Mouse (Mus musculus): ENCODE data around the gene Tex22. TPM values are rescaled to one million over a fixed set of nuclear protein-coding genes. Genes with fewer than 3 reads are reported as not detected.

Gene Tex22
- polyA plus RNA-seq, 1 experiment from 2014 or later = not detected

DNA sequence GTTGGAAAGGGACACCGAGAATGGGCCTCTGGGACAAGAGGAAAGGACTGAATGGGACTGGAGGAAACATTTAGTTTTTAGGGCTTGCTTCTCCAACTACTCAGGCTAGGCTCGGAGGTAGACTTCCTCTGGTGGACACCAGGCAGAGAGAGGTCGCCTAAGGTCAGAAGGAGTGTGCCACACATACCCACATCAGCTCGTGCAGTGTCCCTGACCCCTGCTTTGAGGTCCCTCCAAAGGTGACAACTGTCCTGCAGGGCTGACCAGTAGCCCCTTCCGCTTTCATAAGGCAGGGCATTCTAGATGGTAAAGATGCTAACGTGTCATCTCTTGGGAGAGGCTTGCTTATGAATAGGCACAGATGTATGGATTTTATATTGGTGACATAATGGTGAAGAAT lies 1.2 kb downstream of the Tex22 start:
- H3K27ac ChIP-seq (replicated peaks; ENCODE audit: low read depth, low read length) = no peak overlapping the region
- WGBS = 57% methylated on average over 6 of the region's 6 CpGs

DNA sequence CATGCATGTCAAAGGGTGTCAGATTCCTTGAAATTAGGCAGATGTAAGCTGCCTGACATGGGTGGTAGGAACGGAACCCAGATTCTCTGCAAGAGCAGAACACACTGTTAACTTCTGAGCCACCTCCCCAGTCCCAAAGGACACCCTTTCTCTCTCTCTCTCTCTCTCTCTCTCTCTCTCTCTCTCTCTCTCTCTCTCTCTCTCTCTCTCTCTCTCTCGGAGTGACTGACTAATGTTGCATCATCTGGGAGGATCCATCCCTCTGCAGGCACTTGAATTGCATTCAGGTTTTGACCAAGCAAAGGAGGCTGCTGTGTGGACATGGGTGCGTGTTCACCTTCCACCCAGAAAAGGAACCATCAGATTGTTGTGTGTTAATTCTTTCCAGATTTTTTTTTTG lies 13.0 kb downstream of the Tex22 start:
- no peaks in the 10 kb centered on the region for H3K9me3 ChIP-seq (replicated peaks; ENCODE audit: control insufficient read depth, low read length)
- no peak for ATAC-seq (replicated peaks; ENCODE audit: insufficient number of reproducible peaks, low FRiP score, low TSS enrichment, low read depth)
- WGBS = 76% methylated on average over 3 of the region's 3 CpGs
- H3K27me3 ChIP-seq (ENCODE audit: control insufficient read depth, insufficient read depth, low read length) = no peaks in the 10 kb centered on the region
- H3K4me2 ChIP-seq (ENCODE audit: low read depth, low read length) = no peak overlapping the region
- H3K27ac ChIP-seq (replicated peaks; ENCODE audit: low read depth, low read length) = no peak overlapping the region
- H3K4me1 ChIP-seq (ENCODE audit: control insufficient read depth, insufficient read depth, low read length) = no peaks in the 10 kb centered on the region
- no peak overlapping the region for H3K4me3 ChIP-seq (ENCODE audit: low read depth, low read length)
- no peaks in the 10 kb centered on the region for H3K36me3 ChIP-seq (replicated peaks; ENCODE audit: control insufficient read depth, insufficient read depth, low read depth, low read length)
- no peak for DNase-seq (ENCODE audit: low spot score)
- H3K9ac ChIP-seq (replicated peaks; ENCODE audit: low read length) = no peak overlapping the region

More for the DNA sequence above, 1.2 kb downstream of the Tex22 start:
- DNase-seq (ENCODE audit: low spot score) (no peak), ATAC-seq (replicated peaks; ENCODE audit: insufficient number of reproducible peaks, low FRiP score, low TSS enrichment, low read depth) (no peak)
- H3K9ac ChIP-seq (replicated peaks; ENCODE audit: low read length) = no peak overlapping the region
- no peak overlapping the region for H3K4me3 ChIP-seq (ENCODE audit: low read depth, low read length)
- no peaks in the 10 kb centered on the region for H3K27me3 ChIP-seq (ENCODE audit: control insufficient read depth, insufficient read depth, low read length)
- no peaks in the 10 kb centered on the region for H3K4me1 ChIP-seq (ENCODE audit: control insufficient read depth, insufficient read depth, low read length)
- peak overlapping the region; percentile 80; the same call in 1 of the 2 replicates for H3K4me2 ChIP-seq (ENCODE audit: low read depth, low read length)
- H3K9me3 ChIP-seq (replicated peaks; ENCODE audit: control insufficient read depth, low read length) = no peaks in the 10 kb centered on the region
- no peaks in the 10 kb centered on the region for H3K36me3 ChIP-seq (replicated peaks; ENCODE audit: control insufficient read depth, insufficient read depth, low read depth, low read length)

DNA sequence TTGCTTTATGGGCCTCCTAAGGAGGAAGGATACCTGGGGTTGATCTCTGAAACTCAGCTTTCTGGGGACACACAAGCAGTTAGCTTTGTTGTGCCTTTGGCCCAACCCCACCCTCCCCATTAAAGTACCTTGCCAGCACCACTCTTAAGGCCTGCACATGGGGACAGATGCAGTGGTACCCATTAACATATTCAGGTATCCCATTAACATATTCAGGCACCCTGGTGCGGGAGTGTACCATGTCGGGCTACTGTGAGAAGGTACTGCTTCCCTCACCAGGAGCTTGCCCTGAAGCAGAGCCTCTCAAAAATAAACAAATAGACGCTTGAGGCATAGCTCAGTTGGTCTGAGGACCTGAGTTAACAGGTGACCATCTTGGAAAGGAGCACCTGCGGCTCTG lies 13.7 kb downstream of the Tex22 start:
- no peaks in the 10 kb centered on the region for H3K27me3 ChIP-seq (ENCODE audit: control insufficient read depth, insufficient read depth, low read length)
- H3K9ac ChIP-seq (replicated peaks; ENCODE audit: low read length) = no peak overlapping the region
- H3K4me2 ChIP-seq (ENCODE audit: low read depth, low read length) = no peak overlapping the region
- H3K36me3 ChIP-seq (replicated peaks; ENCODE audit: control insufficient read depth, insufficient read depth, low read depth, low read length) = no peaks in the 10 kb centered on the region
- no peak overlapping the region for H3K4me3 ChIP-seq (ENCODE audit: low read depth, low read length)
- 33% methylated on average over 4 of the region's 4 CpGs for WGBS
- no peak overlapping the region for H3K27ac ChIP-seq (replicated peaks; ENCODE audit: low read depth, low read length)
- H3K4me1 ChIP-seq (ENCODE audit: control insufficient read depth, insufficient read depth, low read length) = no peaks in the 10 kb centered on the region
- H3K9me3 ChIP-seq (replicated peaks; ENCODE audit: control insufficient read depth, low read length) = no peaks in the 10 kb centered on the region
- DNase-seq (ENCODE audit: low spot score) = no peak
- no peak for ATAC-seq (replicated peaks; ENCODE audit: insufficient number of reproducible peaks, low FRiP score, low TSS enrichment, low read depth)

DNA sequence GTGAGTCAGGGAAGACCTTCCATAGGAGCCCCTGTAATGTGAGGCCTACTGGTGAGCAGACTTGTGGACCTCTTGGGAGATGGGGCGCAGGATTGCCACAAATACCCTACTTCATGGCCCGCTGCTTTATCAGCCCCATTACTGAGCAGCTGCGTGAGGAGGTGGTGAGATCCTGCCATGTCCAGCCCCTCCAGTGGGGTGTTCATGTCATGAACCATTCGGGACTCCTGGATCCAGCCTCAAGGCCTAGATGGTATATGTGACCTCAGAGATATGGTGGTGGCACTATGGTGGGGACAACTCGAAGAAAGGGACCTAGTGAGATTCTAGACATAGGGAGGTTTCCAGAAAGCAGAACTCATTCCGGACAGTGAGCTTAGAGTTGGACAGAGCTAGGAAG lies 14.8 kb downstream of the Tex22 start:
- WGBS = 92% methylated on average over 6 of the region's 6 CpGs
- Histone ChIP-seq H3K4me3 (ENCODE audit: low read depth, low read length) (no peak overlapping the region), H3K27ac (replicated peaks; ENCODE audit: low read depth, low read length) (no peak overlapping the region), H3K9ac (replicated peaks; ENCODE audit: low read length) (no peak overlapping the region), H3K27me3 (ENCODE audit: control insufficient read depth, insufficient read depth, low read length) (no peaks in the 10 kb centered on the region), H3K4me2 (ENCODE audit: low read depth, low read length) (no peak overlapping the region), H3K4me1 (ENCODE audit: control insufficient read depth, insufficient read depth, low read length) (no peaks in the 10 kb centered on the region), H3K36me3 (replicated peaks; ENCODE audit: control insufficient read depth, insufficient read depth, low read depth, low read length) (no peaks in the 10 kb centered on the region), H3K9me3 (replicated peaks; ENCODE audit: control insufficient read depth, low read length) (no peaks in the 10 kb centered on the region)
- DNase-seq (ENCODE audit: low spot score) (no peak), ATAC-seq (replicated peaks; ENCODE audit: insufficient number of reproducible peaks, low FRiP score, low TSS enrichment, low read depth) (no peak)

DNA sequence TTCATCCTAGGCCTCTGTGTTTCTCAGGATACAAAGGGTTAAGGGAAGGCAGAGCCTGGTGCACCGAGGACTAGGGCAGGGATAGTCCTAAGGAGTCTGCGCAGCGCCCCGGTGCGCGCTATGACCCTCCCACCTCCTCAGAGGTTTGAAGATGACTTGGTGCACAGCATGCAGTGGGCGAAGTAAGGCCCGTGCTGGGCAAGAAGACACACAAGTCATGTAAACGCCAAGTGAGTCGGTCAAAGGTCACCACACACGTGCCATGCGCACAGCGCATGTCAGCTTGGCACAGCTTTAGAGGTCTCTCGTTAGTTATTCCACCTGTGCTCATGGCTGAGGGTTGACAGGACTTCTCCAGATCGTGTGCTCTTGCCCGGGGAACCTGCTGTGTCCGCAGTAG lies 15.8 kb downstream of the Tex22 start:
- no peaks in the 10 kb centered on the region for H3K4me1 ChIP-seq (ENCODE audit: control insufficient read depth, insufficient read depth, low read length)
- no peaks in the 10 kb centered on the region for H3K9me3 ChIP-seq (replicated peaks; ENCODE audit: control insufficient read depth, low read length)
- no peak overlapping the region for H3K9ac ChIP-seq (replicated peaks; ENCODE audit: low read length)
- DNase-seq (ENCODE audit: low spot score) (no peak), ATAC-seq (replicated peaks; ENCODE audit: insufficient number of reproducible peaks, low FRiP score, low TSS enrichment, low read depth) (no peak)
- no peaks in the 10 kb centered on the region for H3K27me3 ChIP-seq (ENCODE audit: control insufficient read depth, insufficient read depth, low read length)
- no peaks in the 10 kb centered on the region for H3K36me3 ChIP-seq (replicated peaks; ENCODE audit: control insufficient read depth, insufficient read depth, low read depth, low read length)
- no peak overlapping the region for H3K27ac ChIP-seq (replicated peaks; ENCODE audit: low read depth, low read length)
- 85% methylated on average over 17 of the region's 17 CpGs for WGBS
- H3K4me3 ChIP-seq (ENCODE audit: low read depth, low read length) = no peak overlapping the region
- no peak overlapping the region for H3K4me2 ChIP-seq (ENCODE audit: low read depth, low read length)

DNA sequence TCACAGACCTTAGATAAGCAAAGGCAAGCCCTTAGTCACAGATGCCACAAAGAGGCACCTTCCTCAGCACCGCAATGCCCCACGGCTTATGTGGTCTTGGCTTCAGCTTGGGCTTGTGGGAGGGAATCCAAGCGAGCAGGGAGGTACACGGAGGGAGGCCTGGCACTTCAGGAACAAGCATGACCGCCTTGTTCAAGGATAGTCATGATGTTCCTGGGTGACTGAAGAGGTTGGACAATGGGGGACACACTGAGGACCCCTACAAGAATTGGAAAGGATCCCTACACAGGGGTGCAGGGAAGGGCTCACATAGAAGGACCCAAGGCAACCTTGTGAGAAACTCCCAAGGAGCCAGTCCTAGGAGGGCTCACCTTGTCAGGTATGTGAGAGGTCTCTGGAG lies 22.7 kb downstream of the Tex22 start:
- Histone ChIP-seq H3K36me3 (replicated peaks; ENCODE audit: control insufficient read depth, insufficient read depth, low read depth, low read length) (no peaks in the 10 kb centered on the region), H3K4me2 (ENCODE audit: low read depth, low read length) (peak overlapping the region; percentile 79), H3K4me3 (ENCODE audit: low read depth, low read length) (no peak overlapping the region), H3K4me1 (ENCODE audit: control insufficient read depth, insufficient read depth, low read length) (peaks cover 3% of the 10 kb centered on the region), H3K9me3 (replicated peaks; ENCODE audit: control insufficient read depth, low read length) (no peaks in the 10 kb centered on the region), H3K27me3 (ENCODE audit: control insufficient read depth, insufficient read depth, low read length) (no peaks in the 10 kb centered on the region), H3K27ac (replicated peaks; ENCODE audit: low read depth, low read length) (no peak overlapping the region), H3K9ac (replicated peaks; ENCODE audit: low read length) (no peak overlapping the region)
- DNase-seq (ENCODE audit: low spot score) (no peak), ATAC-seq (replicated peaks; ENCODE audit: insufficient number of reproducible peaks, low FRiP score, low TSS enrichment, low read depth) (no peak)
- 89% methylated on average over 5 of the region's 5 CpGs for WGBS

DNA sequence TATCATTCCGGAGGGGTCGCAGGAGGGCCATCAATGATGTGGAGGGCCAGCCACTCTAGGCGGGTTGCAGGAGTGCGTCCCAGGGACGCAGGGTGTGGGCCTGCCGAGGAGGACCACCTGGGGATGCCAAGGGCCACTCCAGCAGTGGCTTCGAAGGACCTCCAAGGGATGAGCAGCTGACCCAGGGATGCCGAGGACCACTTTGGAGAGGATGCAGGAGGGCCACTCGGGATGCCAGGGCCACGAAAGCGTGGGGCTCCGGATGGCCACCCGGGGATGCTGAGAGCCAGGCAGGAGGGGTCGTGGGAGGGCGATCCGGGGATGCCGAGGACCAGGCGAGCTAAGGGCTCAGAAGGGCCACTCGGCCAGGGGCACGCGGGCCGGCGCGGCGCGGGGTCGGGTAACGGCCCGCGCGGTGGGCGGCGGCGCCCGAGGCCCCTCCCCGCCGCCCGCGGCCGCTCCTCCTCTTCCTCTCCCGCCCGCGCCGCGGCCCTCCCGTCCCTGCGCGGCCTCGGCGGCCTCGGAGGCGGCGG lies 23.5 kb downstream of the Tex22 start, which contains the start of gene Mta1:
TSS of gene Mta1 (plus strand) at position 530 of the 533 bp plus-strand sequence.
- DNase-seq (ENCODE audit: low spot score) (peak; percentile 83), ATAC-seq (replicated peaks; ENCODE audit: insufficient number of reproducible peaks, low FRiP score, low TSS enrichment, low read depth) (peak; percentile 55)
- peak within 1 kb of the TSS; percentile 100 for H3K4me3 ChIP-seq (ENCODE audit: low read depth, low read length)
- peak within 1 kb of the TSS; percentile 99 for H3K9ac ChIP-seq (replicated peaks; ENCODE audit: low read length)
- H3K27me3 ChIP-seq (ENCODE audit: control insufficient read depth, insufficient read depth, low read length) = no peaks in the 10 kb centered on the region
- H3K36me3 ChIP-seq (replicated peaks; ENCODE audit: control insufficient read depth, insufficient read depth, low read depth, low read length) = no peaks in the 10 kb centered on the region
- peak within 1 kb of the TSS; percentile 91 for H3K4me2 ChIP-seq (ENCODE audit: low read depth, low read length)
- 2% methylated on average over 26 of the region's 53 CpGs for WGBS
- H3K9me3 ChIP-seq (replicated peaks; ENCODE audit: control insufficient read depth, low read length) = no peaks in the 10 kb centered on the region
- H3K27ac ChIP-seq (replicated peaks; ENCODE audit: low read depth, low read length) = peak within 1 kb of the TSS; percentile 83
- peaks cover 3% of the 10 kb centered on the region for H3K4me1 ChIP-seq (ENCODE audit: control insufficient read depth, insufficient read depth, low read length)

DNA sequence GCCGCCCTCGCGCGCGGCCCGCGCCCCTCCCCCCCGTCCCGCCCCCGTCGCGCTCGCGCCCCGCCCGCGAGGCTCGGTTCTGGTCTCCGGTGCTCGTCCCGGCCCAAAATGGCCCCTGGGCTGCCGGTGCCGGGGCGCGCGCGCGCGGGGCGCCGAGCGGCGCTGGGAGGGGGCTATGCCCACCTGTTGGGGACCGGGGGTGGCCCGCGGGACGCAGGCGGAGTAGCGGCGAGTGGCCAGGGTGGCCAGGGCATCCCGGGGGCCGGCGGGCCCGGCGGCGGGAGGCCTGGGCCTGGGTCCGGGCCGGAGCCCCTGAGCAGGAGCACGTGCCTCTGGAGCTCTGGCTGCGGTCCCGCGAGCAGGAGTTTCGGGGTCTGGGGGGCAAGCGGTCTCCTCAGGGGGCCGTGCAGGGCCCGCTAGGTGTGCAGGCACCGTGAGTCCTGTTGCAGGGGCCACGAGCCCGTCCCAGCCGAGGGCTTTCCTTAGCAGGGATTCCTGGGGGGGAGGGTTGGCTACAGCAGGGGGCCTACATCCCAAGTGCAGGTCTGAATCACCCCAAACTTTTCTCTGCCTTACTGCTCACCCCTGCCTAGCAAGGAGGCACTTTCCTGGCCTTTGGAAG lies 24.3 kb downstream of the Tex22 start:
- H3K4me3 ChIP-seq (ENCODE audit: low read depth, low read length) = peak overlapping the region; percentile 100
- 0% methylated on average over 29 of the region's 60 CpGs for WGBS
- DNase-seq (ENCODE audit: low spot score) (peak; percentile 12), ATAC-seq (replicated peaks; ENCODE audit: insufficient number of reproducible peaks, low FRiP score, low TSS enrichment, low read depth) (peak; percentile 31; the same call in 1 of the 2 replicates)
- H3K4me1 ChIP-seq (ENCODE audit: control insufficient read depth, insufficient read depth, low read length) = peaks cover 3% of the 10 kb centered on the region
- H3K27me3 ChIP-seq (ENCODE audit: control insufficient read depth, insufficient read depth, low read length) = no peaks in the 10 kb centered on the region
- H3K4me2 ChIP-seq (ENCODE audit: low read depth, low read length) = peak overlapping the region; percentile 91
- no peaks in the 10 kb centered on the region for H3K9me3 ChIP-seq (replicated peaks; ENCODE audit: control insufficient read depth, low read length)
- peak overlapping the region; percentile 99 for H3K9ac ChIP-seq (replicated peaks; ENCODE audit: low read length)
- peak overlapping the region; percentile 83 for H3K27ac ChIP-seq (replicated peaks; ENCODE audit: low read depth, low read length)
- no peaks in the 10 kb centered on the region for H3K36me3 ChIP-seq (replicated peaks; ENCODE audit: control insufficient read depth, insufficient read depth, low read depth, low read length)

All from embryonic facial prominence, embryonic 11.5 days (tissue).